29 mouse cellular contexts compared by ENCODE assay signal in genomic region chr12:72453941-72454340, GRCm38 (mm10). TPM values are rescaled to one million over a fixed set of nuclear protein-coding genes. Genes with fewer than 3 reads are reported as not detected.
"Had no signal": no experiment of that assay in that cellular context is flagged by ENCODE, and none has a peak within 500 bp of the region (broad histone marks: within the 10 kb centered on the region; RNA-seq: fewer than 3 reads in every experiment).

No protein-coding gene starts in this region.

- ATAC-seq: forebrain, embryonic 13.5 days; forebrain, embryonic 14.5 days; forebrain, embryonic 15.5 days; forebrain, embryonic 16.5 days; forebrain, postnatal 0 days had no signal

- H3K36me3 ChIP-seq: embryonic facial prominence, embryonic 10.5 days; embryonic facial prominence, embryonic 12.5 days; embryonic facial prominence, embryonic 13.5 days; embryonic facial prominence, embryonic 15.5 days; forebrain, embryonic 10.5 days; forebrain, embryonic 12.5 days; forebrain, embryonic 15.5 days had no signal

- H3K9ac ChIP-seq: embryonic facial prominence, embryonic 12.5 days; embryonic facial prominence, embryonic 13.5 days; embryonic facial prominence, embryonic 15.5 days; forebrain, embryonic 12.5 days; forebrain, embryonic 13.5 days; forebrain, embryonic 15.5 days; forebrain, postnatal 0 days had no signal

- DNase-seq: cerebellum, adult 8-10 months; cerebellum, adult 9-10 months; cerebellum, adult 9-11 months; cerebellum, postnatal 10 days; cerebellum, postnatal 14 days; cerebellum, postnatal 25 days; cerebellum, postnatal 36 days; embryo, embryonic 11 days; forebrain, postnatal 0 days; gastrocnemius, adult 2 months; gastrocnemius, postnatal 10 days; gastrocnemius, postnatal 14 days; gastrocnemius, postnatal 25 days; gastrocnemius, postnatal 36 days; heart, adult 18-20 months; heart, adult 2 months had no signal

- H3K9me3 ChIP-seq: embryonic facial prominence, embryonic 10.5 days; embryonic facial prominence, embryonic 12.5 days; embryonic facial prominence, embryonic 13.5 days; embryonic facial prominence, embryonic 15.5 days; forebrain, embryonic 10.5 days; forebrain, embryonic 12.5 days; forebrain, embryonic 13.5 days; forebrain, embryonic 15.5 days had no signal

- H3K4me1 ChIP-seq: embryonic facial prominence, embryonic 10.5 days; embryonic facial prominence, embryonic 12.5 days; embryonic facial prominence, embryonic 13.5 days; embryonic facial prominence, embryonic 15.5 days had no signal

- H3K27me3 ChIP-seq: embryonic facial prominence, embryonic 12.5 days; embryonic facial prominence, embryonic 13.5 days; embryonic facial prominence, embryonic 15.5 days; forebrain, embryonic 12.5 days; forebrain, embryonic 15.5 days had no signal

- H3K4me2 ChIP-seq: embryonic facial prominence, embryonic 12.5 days; embryonic facial prominence, embryonic 13.5 days; embryonic facial prominence, embryonic 15.5 days; forebrain, embryonic 12.5 days; forebrain, embryonic 13.5 days; forebrain, embryonic 15.5 days had no signal

- H3K27ac ChIP-seq: embryonic facial prominence, embryonic 10.5 days; embryonic facial prominence, embryonic 12.5 days; embryonic facial prominence, embryonic 13.5 days; embryonic facial prominence, embryonic 15.5 days; forebrain, embryonic 10.5 days; forebrain, embryonic 12.5 days; forebrain, embryonic 13.5 days; forebrain, embryonic 15.5 days; gastrocnemius, adult 2 months; heart, adult 2 months had no signal

- H3K4me3 ChIP-seq: embryonic facial prominence, embryonic 10.5 days; embryonic facial prominence, embryonic 12.5 days; embryonic facial prominence, embryonic 13.5 days; embryonic facial prominence, embryonic 15.5 days; erythroblast, embryonic 14.5 days; forebrain, embryonic 10.5 days; forebrain, embryonic 12.5 days; forebrain, embryonic 13.5 days; forebrain, embryonic 15.5 days; gastrocnemius, adult 2 months; heart, adult 2 months had no signal

RNA-seq across cellular contexts. Expression of gene Lrrc9, which starts 12.3 kb away (rescaled TPM):
- polyA plus RNA-seq: erythroblast, embryonic 14.5 days had no signal

RNA-seq across cellular contexts. Expression of gene Rtn1, which starts 45.1 kb away (rescaled TPM):
- total RNA-seq: common myeloid progenitor, adult 5-6 weeks; granulocyte monocyte progenitor cell, adult 5-6 weeks had no signal
